Mouse (Mus musculus) ES-E14 (cell line): ENCODE results near the gene Pkd2. TPM values are rescaled to one million over a fixed set of nuclear protein-coding genes. Genes with fewer than 3 reads are reported as not detected.

Experiments
- DNase-seq: peaks from one replicate; pipeline ENCODE4 v3.0.0-alpha.2; 2013; ENCODE audit warnings: low read depth, low spot score
- H3K27ac ChIP-seq: 2 replicates; pipeline ENCODE4 v1.5.1; 2012; ENCODE audit warnings: low read depth, mild to moderate bottlenecking, low read length, moderate library complexity, mixed read lengths; ENCODE audit not compliant: poor library complexity, insufficient read depth, severe bottlenecking
- H3K36me3 ChIP-seq: 2 replicates; pipeline ENCODE4 v1.6.1; 2012; ENCODE audit warnings: mild to moderate bottlenecking, low read length, moderate library complexity, mixed read lengths; ENCODE audit not compliant: control insufficient read depth, poor library complexity, insufficient read depth, severe bottlenecking
- H3K4me1 ChIP-seq, 2 experiments: fragments of 150-350 bp in 1 of 2; sonication (generic) in 1 of 2; 2 replicates each; pipeline ENCODE4 v1.6.1; 2012; ENCODE audit warnings: low read length in 2 of 2, mild to moderate bottlenecking in 1 of 2, mixed read lengths in 1 of 2; ENCODE audit not compliant: control insufficient read depth in 2 of 2, insufficient read depth in 2 of 2, poor library complexity in 1 of 2
- H3K4me3 ChIP-seq, 2 experiments: fragments of 150-350 bp in 1 of 2; sonication (generic) in 1 of 2; 2 replicates each; pipeline ENCODE4 v1.5.1; 2012; ENCODE audit warnings: low read length in 2 of 2, low read depth in 1 of 2, mild to moderate bottlenecking in 1 of 2, mixed read lengths in 1 of 2; ENCODE audit not compliant: insufficient read depth in 1 of 2, poor library complexity in 1 of 2, severe bottlenecking in 1 of 2
- H3K9ac ChIP-seq: 2 replicates; pipeline ENCODE4 v1.6.1; 2012; ENCODE audit warnings: low read depth, mild to moderate bottlenecking, low read length, mixed read lengths; ENCODE audit not compliant: poor library complexity, insufficient read depth, severe bottlenecking
- H3K9me3 ChIP-seq: fragments of 150-350 bp; sonication (generic); 2 replicates; pipeline ENCODE4 v1.6.1; 2012; ENCODE audit warnings: low read depth, mild to moderate bottlenecking, low read length; ENCODE audit not compliant: control insufficient read depth, insufficient read depth
- CHD2 ChIP-seq: IDR thresholded peaks from 2 replicates; pipeline ENCODE4 v1.6.1; 2014; ENCODE audit warnings: mild to moderate bottlenecking, low read depth, low read length, inconsistent platforms
- HCFC1 ChIP-seq: IDR thresholded peaks from 2 replicates; pipeline ENCODE4 v1.6.1; 2012; ENCODE audit warnings: low read length, inconsistent platforms, borderline replicate concordance; ENCODE audit not compliant: insufficient read depth
- MAFK ChIP-seq: IDR thresholded peaks from 2 replicates; pipeline ENCODE4 v1.6.1; 2014; ENCODE audit warnings: mild to moderate bottlenecking, low read depth, low read length, inconsistent platforms; ENCODE audit not compliant: insufficient read depth
- ZC3H11A ChIP-seq: IDR thresholded peaks from 2 replicates; pipeline ENCODE4 v1.6.1; 2012; ENCODE audit warnings: low read depth, mild to moderate bottlenecking, inconsistent platforms, low read length, borderline replicate concordance
- ZNF384 ChIP-seq: IDR thresholded peaks from 2 replicates; pipeline ENCODE4 v1.6.1; 2012; ENCODE audit warnings: low read depth, low read length, inconsistent platforms
- in situ Hi-C, 2 experiments: fragments of 600-800 bp; cut with MboI; formaldehyde crosslinking; loops; one replicate each; pipeline ENCODE4 v1.15.1; 2025; ENCODE audit warnings: low sequenced_read_pairs in 2 of 2, inconsistent platforms in 1 of 2; ENCODE audit not compliant: unreplicated experiment in 2 of 2
- total RNA-seq: library from RNA; depleted of rRNA; stranded (reverse); fragments of 300-350 nt; gene quantifications from 2 replicates; pipeline ENCODE4 v1.2.3, GENCODE M21; 2012

Pkd2 gene
- total RNA-seq, 1 experiment = 38.7 TPM

DNA sequence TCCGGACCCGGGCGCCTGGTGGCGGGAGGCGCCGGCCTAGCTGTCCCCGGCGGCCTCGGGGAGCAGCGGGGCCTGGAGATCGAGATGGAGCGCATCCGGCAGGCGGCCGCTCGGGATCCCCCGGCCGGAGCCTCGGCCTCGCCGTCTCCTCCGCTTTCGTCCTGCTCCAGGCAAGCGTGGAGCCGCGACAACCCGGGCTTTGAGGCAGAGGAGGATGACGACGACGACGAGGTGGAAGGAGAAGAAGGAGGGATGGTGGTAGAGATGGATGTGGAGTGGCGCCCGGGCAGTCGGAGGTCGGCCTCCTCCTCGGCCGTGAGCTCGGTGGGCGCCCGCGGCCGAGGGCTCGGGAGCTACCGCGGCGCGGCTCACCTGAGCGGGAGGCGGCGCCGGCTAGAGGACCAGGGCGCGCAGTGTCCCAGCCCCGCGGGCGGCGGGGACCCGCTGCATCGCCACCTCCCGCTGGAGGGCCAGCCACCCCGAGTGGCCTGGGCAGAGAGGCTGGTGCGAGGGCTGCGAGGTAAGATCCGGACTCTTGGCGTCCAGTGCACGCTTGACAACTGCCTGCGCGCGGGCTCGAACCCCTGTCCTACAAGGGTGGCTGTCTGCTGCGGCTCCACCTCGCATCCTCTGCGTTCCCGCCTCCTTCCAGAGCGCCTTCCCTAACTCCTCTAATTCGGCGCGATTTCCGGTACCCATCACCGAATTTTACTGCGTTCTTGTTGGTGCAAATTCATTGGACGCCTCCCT lies 631 bp downstream of the Pkd2 start:
- Histone ChIP-seq H3K36me3 (no peaks in the 10 kb centered on the region; the same call in 1 of the 2 replicates), H3K27ac (peak overlapping the region; percentile 84), H3K9ac (peak overlapping the region; percentile 89), H3K9me3 (0 out of 2 replicates have a peak, but pooled peaks cover 2% of the 10 kb centered on the region), H3K4me3 (peak overlapping the region; percentile 80 to 85), H3K4me1 (peaks cover 2 to 5% of the 10 kb centered on the region in 2 experiments; a peak in 2 of 4 replicates)
- in situ Hi-C loops = no loop called here
- peak; percentile 83 for DNase-seq
- TF ChIP-seq ZNF384 (no peak), HCFC1 (peak; percentile 29; the same call in 1 of the 2 replicates)

DNA sequence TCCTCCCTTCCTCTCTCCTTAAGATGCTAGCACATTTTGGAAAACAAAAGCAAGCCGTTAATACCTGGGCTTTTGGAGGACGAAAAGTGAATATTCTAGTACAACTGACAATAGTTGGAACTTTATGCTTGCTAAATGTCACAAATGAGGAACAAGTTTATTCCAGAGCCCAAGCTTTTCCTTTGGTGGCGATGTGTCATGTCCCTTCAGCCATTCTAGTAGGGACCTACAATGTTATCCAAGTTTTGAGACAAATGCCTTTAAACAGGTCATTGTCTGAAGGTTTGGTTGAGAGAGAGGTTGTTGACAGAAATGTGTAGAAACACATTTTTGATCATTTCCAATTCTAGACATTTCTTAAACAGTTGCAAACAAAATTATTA lies 1.2 kb downstream of the Pkd2 start:
- H3K9me3 ChIP-seq = 0 out of 2 replicates have a peak, but pooled peaks cover 2% of the 10 kb centered on the region
- in situ Hi-C loops = no loop called here
- peaks cover 2 to 5% of the 10 kb centered on the region in 2 experiments; a peak in 2 of 4 replicates for H3K4me1 ChIP-seq
- no peak overlapping the region; the same call in 1 of the 2 replicates for H3K27ac ChIP-seq
- no peak for DNase-seq
- TF ChIP-seq CHD2 (no peak), ZC3H11A (no peak), HCFC1 (no peak), MAFK (no peak), ZNF384 (no peak)
- H3K36me3 ChIP-seq = no peaks in the 10 kb centered on the region; the same call in 1 of the 2 replicates
- H3K9ac ChIP-seq = peak overlapping the region; percentile 89; the same call in 1 of the 2 replicates
- H3K4me3 ChIP-seq = peak overlapping the region; percentile 80 to 85

DNA sequence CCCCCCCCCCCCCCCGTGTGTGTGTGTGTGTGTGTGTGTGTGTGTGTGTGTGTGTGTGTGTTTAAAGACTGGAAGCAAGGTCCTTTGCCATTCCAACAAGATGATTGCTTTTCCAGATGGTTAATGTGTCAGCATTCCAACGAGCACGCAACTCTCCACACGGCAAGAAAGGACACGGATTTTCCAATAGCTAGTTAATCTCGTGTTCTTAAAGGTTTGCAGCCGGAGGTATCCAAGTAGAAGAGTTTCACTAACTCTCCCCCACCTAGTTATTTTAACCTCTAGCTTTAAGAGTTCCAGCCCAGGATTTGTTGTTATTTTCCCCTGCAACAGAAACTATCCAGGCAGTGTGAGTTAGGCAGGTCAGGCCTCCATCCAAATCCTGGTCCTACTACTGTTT lies 1.6 kb downstream of the Pkd2 start:
- no peak overlapping the region; the same call in 1 of the 2 replicates for H3K9ac ChIP-seq
- TF ChIP-seq CHD2 = no peak
- no peak for TF ChIP-seq ZC3H11A
- TF ChIP-seq ZNF384 = no peak
- TF ChIP-seq HCFC1 = no peak
- no peak for TF ChIP-seq MAFK
- DNase-seq = no peak
- in situ Hi-C loops = no loop called here
- H3K9me3 ChIP-seq = 0 out of 2 replicates have a peak, but pooled peaks cover 2% of the 10 kb centered on the region
- H3K36me3 ChIP-seq = no peaks in the 10 kb centered on the region; the same call in 1 of the 2 replicates
- no peak overlapping the region; the same call in 1 of the 2 replicates for H3K27ac ChIP-seq
- H3K4me1 ChIP-seq = peaks cover 2 to 5% of the 10 kb centered on the region in 2 experiments; a peak in 2 of 4 replicates
- H3K4me3 ChIP-seq = peak overlapping the region in 1 of 2 experiments; percentile 85; a peak in 3 of 4 replicates

DNA sequence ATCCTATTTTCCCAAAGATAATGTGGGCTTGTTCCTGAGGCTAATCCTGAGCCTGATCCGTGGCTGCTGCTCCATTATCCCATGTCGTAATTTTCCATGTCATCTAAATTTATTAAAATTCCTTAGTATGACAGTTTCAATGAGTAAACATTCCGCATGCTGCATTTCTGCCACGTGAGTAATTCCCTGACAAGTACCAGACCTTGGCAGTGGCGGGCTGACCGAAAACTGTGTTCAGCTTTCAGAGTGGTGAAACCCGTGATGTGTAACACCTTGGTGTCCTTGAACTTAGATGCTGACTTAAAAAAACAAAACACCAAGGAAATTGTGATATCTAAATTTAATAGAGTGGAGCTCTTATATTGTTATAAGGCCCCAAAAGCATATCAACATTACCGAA lies 6.0 kb downstream of the Pkd2 start:
- no peak for DNase-seq
- Histone ChIP-seq H3K27ac (no peak overlapping the region; the same call in 1 of the 2 replicates), H3K4me3 (peak overlapping the region in 1 of 2 experiments; percentile 8; a peak in 2 of 4 replicates), H3K9ac (no peak overlapping the region), H3K36me3 (peaks cover 7% of the 10 kb centered on the region; the same call in 1 of the 2 replicates), H3K9me3 (no peaks in the 10 kb centered on the region), H3K4me1 (peaks cover 6 to 7% of the 10 kb centered on the region in 2 experiments; a peak in 2 of 4 replicates)
- TF ChIP-seq MAFK (no peak), ZNF384 (no peak), ZC3H11A (no peak), HCFC1 (no peak), CHD2 (no peak)
- in situ Hi-C loops = no loop called here
